Mouse (Mus musculus) heart, embryonic 11.5 days (tissue): ENCODE measurements around the gene Ripor2. TPM values are rescaled to one million over a fixed set of nuclear protein-coding genes. Genes with fewer than 3 reads are reported as not detected.

Source experiments
- ATAC-seq: fragments of 200-750 bp; cut with Nextera tagmentation; replicated peaks from 2 replicates; pipeline ENCODE4 v1.8.0; 2017; ENCODE audit warnings: moderate library complexity; ENCODE audit not compliant: insufficient number of reproducible peaks, low FRiP score, low TSS enrichment
- H3K27ac ChIP-seq: fragments of 300-500 bp; sonication (generic); 2 replicates; pipeline ENCODE4 v1.5.1; 2014; ENCODE audit warnings: mild to moderate bottlenecking, low read depth, low read length
- H3K27me3 ChIP-seq: fragments of 300-500 bp; sonication (generic); 2 replicates; pipeline ENCODE4 v1.6.1; 2014; ENCODE audit warnings: mild to moderate bottlenecking, low read length, mixed read lengths; ENCODE audit not compliant: control insufficient read depth, insufficient read depth
- H3K36me3 ChIP-seq: fragments of 300-500 bp; sonication (generic); 2 replicates; pipeline ENCODE4 v1.6.1; 2014; ENCODE audit warnings: mild to moderate bottlenecking, low read length, moderate library complexity, mixed read lengths; ENCODE audit not compliant: control insufficient read depth, insufficient read depth
- H3K4me1 ChIP-seq: fragments of 300-500 bp; sonication (generic); 2 replicates; pipeline ENCODE4 v1.6.1; 2014; ENCODE audit warnings: low read length; ENCODE audit not compliant: control insufficient read depth, insufficient read depth
- H3K4me2 ChIP-seq: fragments of 300-500 bp; sonication (generic); 2 replicates; pipeline ENCODE4 v1.6.1; 2014; ENCODE audit warnings: mild to moderate bottlenecking, moderate library complexity
- H3K4me3 ChIP-seq: fragments of 300-500 bp; sonication (generic); 2 replicates; pipeline ENCODE4 v1.5.1; 2014; ENCODE audit warnings: low read depth, low read length
- H3K9ac ChIP-seq: fragments of 300-500 bp; sonication (generic); 2 replicates; pipeline ENCODE4 v1.6.1; 2014; ENCODE audit warnings: mild to moderate bottlenecking, low read depth, low read length, moderate library complexity
- H3K9me3 ChIP-seq: fragments of 300-500 bp; sonication (generic); replicated peaks from 2 replicates; pipeline ENCODE4 v1.6.1; 2016; ENCODE audit warnings: low read length; ENCODE audit not compliant: control insufficient read depth
- WGBS: fragments of 180-500 bp; shearing (Covaris S2); extraction: QIAGEN DNeasy Blood & Tissue Kit; methylation state at CpG from one replicate; pipeline ENCODE4 v1.1.7; 2014; ENCODE audit not compliant: insufficient replicate concordance; 5-methylcytosine and 5-hydroxymethylcytosine counted together
- polyA plus RNA-seq: library from polyadenylated mRNA; unstranded; fragments of >200 nt; fragmentation: Nextera tagmentation; extraction: Ambion mirVana; gene quantifications from 2 replicates; pipeline ENCODE4 v1.2.1, GENCODE M21; 2014

Gene Ripor2
- polyA plus RNA-seq, 1 experiment from 2014 or later = 6.5 TPM

GRCm38 (mm10) chr13:24640166-24640560 lies 58.2 kb downstream of the Ripor2 start:
- ATAC-seq = no peak
- Histone ChIP-seq H3K4me3 (no peak overlapping the region), H3K4me2 (peak overlapping the region; percentile 99; the same call in 1 of the 2 replicates), H3K27ac (peak overlapping the region; percentile 31), H3K36me3 (no peaks in the 10 kb centered on the region), H3K4me1 (peaks cover 36% of the 10 kb centered on the region), H3K9me3 (no peaks in the 10 kb centered on the region), H3K27me3 (peaks cover 7% of the 10 kb centered on the region; the same call in 1 of the 2 replicates), H3K9ac (no peak overlapping the region)
- WGBS = 50% methylated on average over 4 of the region's 4 CpGs

- Histone ChIP-seq H3K4me2 (no peak overlapping the region), H3K9ac (no peak overlapping the region), H3K27me3 (0 out of 2 replicates have a peak, but pooled peaks cover 3% of the 10 kb centered on the region), H3K9me3 (no peaks in the 10 kb centered on the region), H3K36me3 (no peaks in the 10 kb centered on the region), H3K4me1 (peaks cover 36% of the 10 kb centered on the region), H3K4me3 (no peak overlapping the region), H3K27ac (peak overlapping the region; percentile 32; the same call in 1 of the 2 replicates)
- WGBS = 82% methylated on average over 3 of the region's 3 CpGs
- ATAC-seq = no peak
These were observed 58.9 kb downstream of the Ripor2 start for GRCm38 (mm10) chr13:24640836-24641385.

GRCm38 (mm10) chr13:24641491-24642430 lies 59.8 kb downstream of the Ripor2 start:
- Histone ChIP-seq H3K27me3 (0 out of 2 replicates have a peak, but pooled peaks cover 3% of the 10 kb centered on the region), H3K27ac (no peak overlapping the region), H3K36me3 (no peaks in the 10 kb centered on the region), H3K9me3 (no peaks in the 10 kb centered on the region), H3K9ac (no peak overlapping the region), H3K4me3 (no peak overlapping the region), H3K4me1 (peaks cover 33% of the 10 kb centered on the region), H3K4me2 (no peak overlapping the region)
- ATAC-seq = no peak
- 59% methylated on average over 7 of the region's 7 CpGs for WGBS

GRCm38 (mm10) chr13:24645146-24645545 lies 63.2 kb downstream of the Ripor2 start:
- Histone ChIP-seq H3K27ac (no peak overlapping the region), H3K9ac (no peak overlapping the region), H3K4me2 (no peak overlapping the region), H3K36me3 (no peaks in the 10 kb centered on the region), H3K4me1 (peaks cover 18% of the 10 kb centered on the region), H3K4me3 (no peak overlapping the region), H3K9me3 (no peaks in the 10 kb centered on the region), H3K27me3 (no peaks in the 10 kb centered on the region)
- 82% methylated on average over 3 of the region's 3 CpGs for WGBS
- ATAC-seq = no peak

GRCm38 (mm10) chr13:24646324-24646723 lies 64.3 kb downstream of the Ripor2 start:
- Histone ChIP-seq H3K4me1 (peaks cover 12% of the 10 kb centered on the region), H3K27ac (no peak overlapping the region), H3K36me3 (no peaks in the 10 kb centered on the region), H3K4me3 (no peak overlapping the region), H3K4me2 (no peak overlapping the region), H3K9ac (no peak overlapping the region), H3K27me3 (no peaks in the 10 kb centered on the region), H3K9me3 (no peaks in the 10 kb centered on the region)
- no peak for ATAC-seq
- WGBS = 74% methylated on average over 3 of the region's 3 CpGs

- H3K36me3 ChIP-seq = no peaks in the 10 kb centered on the region
- H3K4me2 ChIP-seq = no peak overlapping the region
- H3K27ac ChIP-seq = no peak overlapping the region
- no peak overlapping the region for H3K9ac ChIP-seq
- ATAC-seq = no peak
- no peaks in the 10 kb centered on the region for H3K9me3 ChIP-seq
- H3K27me3 ChIP-seq = no peaks in the 10 kb centered on the region
- H3K4me1 ChIP-seq = peaks cover 12% of the 10 kb centered on the region
- 79% methylated on average over 2 of the region's 2 CpGs for WGBS
- H3K4me3 ChIP-seq = no peak overlapping the region
These were observed 65.5 kb downstream of the Ripor2 start for GRCm38 (mm10) chr13:24647444-24647843.

- Histone ChIP-seq H3K4me2 (no peak overlapping the region), H3K9me3 (no peaks in the 10 kb centered on the region), H3K4me1 (peaks cover 12% of the 10 kb centered on the region), H3K9ac (no peak overlapping the region), H3K4me3 (no peak overlapping the region), H3K27ac (no peak overlapping the region), H3K27me3 (no peaks in the 10 kb centered on the region), H3K36me3 (no peaks in the 10 kb centered on the region)
- 39% methylated on average over 5 of the region's 5 CpGs for WGBS
- ATAC-seq = no peak
These were observed 66.0 kb downstream of the Ripor2 start for GRCm38 (mm10) chr13:24648027-24648426.

GRCm38 (mm10) chr13:24648668-24649067 lies 66.7 kb downstream of the Ripor2 start:
- Histone ChIP-seq H3K4me1 (peaks cover 6% of the 10 kb centered on the region), H3K36me3 (no peaks in the 10 kb centered on the region), H3K27ac (no peak overlapping the region), H3K27me3 (no peaks in the 10 kb centered on the region), H3K9me3 (no peaks in the 10 kb centered on the region), H3K4me2 (no peak overlapping the region), H3K4me3 (no peak overlapping the region), H3K9ac (no peak overlapping the region)
- ATAC-seq = no peak
- WGBS = 87% methylated on average over 3 of the region's 3 CpGs
